Mouse (Mus musculus) bone marrow, adult 2 months (tissue): ENCODE results near the gene Col1a2. TPM values are rescaled to one million over a fixed set of nuclear protein-coding genes. Genes with fewer than 3 reads are reported as not detected.

Experiments used
- H3K27ac ChIP-seq: fragments of 200-500 bp; 2 replicates; pipeline ENCODE4 v1.5.1; 2012; ENCODE audit warnings: low read depth, mild to moderate bottlenecking, control low read depth, inconsistent platforms, low read length; ENCODE audit not compliant: control insufficient read depth, poor library complexity, insufficient read depth
- H3K4me1 ChIP-seq: fragments of 200-500 bp; 2 replicates; pipeline ENCODE4 v1.6.1; 2011; ENCODE audit warnings: low read length; ENCODE audit not compliant: control insufficient read depth, insufficient read depth
- H3K4me3 ChIP-seq: fragments of 200-500 bp; replicated peaks from 2 replicates; pipeline ENCODE3; 2011; ENCODE audit warnings: mild to moderate bottlenecking, low read depth, low read length, control low read depth; ENCODE audit not compliant: control insufficient read depth
- CTCF ChIP-seq: fragments of 200-500 bp; IDR thresholded peaks from 2 replicates; pipeline ENCODE4 v1.5.1; 2011; ENCODE audit warnings: low read length, control low read depth; ENCODE audit not compliant: control insufficient read depth, insufficient read depth
- POLR2A ChIP-seq: fragments of 200-500 bp; IDR thresholded peaks from 2 replicates; pipeline ENCODE4 v1.6.1; 2011; ENCODE audit warnings: low read depth, mild to moderate bottlenecking, control low read depth, low read length, borderline replicate concordance; ENCODE audit not compliant: control insufficient read depth
- WGBS: fragments of 180-500 bp; shearing (Covaris S2); methylation state at CpG from one replicate; pipeline ENCODE4 v1.1.7; 2018; 5-methylcytosine and 5-hydroxymethylcytosine counted together
- polyA plus RNA-seq: library from polyadenylated mRNA; stranded (reverse); fragments of >200 nt; gene quantifications from 2 replicates; pipeline ENCODE4 v1.2.4, GENCODE M21; 2011; ENCODE audit warnings: low replicate concordance; ENCODE audit not compliant: missing spikeins, insufficient read depth, insufficient read length

Col1a2 gene
- polyA plus RNA-seq, 1 experiment: 35.5 TPM

DNA sequence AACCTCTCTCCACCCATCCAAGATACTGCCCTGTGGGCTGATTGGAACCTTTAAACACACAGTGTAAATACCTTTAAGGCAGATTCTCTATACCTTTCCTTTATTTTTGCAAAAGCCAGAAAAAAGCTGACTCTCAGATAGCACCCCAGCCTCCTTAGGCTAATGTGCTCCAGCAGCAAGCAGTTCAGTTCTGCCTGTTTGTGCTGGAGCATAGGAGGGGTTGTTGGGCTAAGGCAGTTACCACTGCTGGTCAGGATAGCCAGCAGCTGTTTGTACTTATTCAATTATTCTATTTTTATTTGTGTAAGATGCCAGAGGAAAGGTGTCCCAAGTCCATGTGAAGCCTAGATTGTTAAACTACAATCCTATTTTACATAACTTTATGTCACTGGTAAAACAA, 57.0 kb downstream of the Col1a2 start:
- TF ChIP-seq CTCF: no peak
- no peak for TF ChIP-seq POLR2A
- H3K4me1 ChIP-seq: no peaks in the 10 kb centered on the region
- no peak overlapping the region for H3K27ac ChIP-seq
- H3K4me3 ChIP-seq: no peak overlapping the region

DNA sequence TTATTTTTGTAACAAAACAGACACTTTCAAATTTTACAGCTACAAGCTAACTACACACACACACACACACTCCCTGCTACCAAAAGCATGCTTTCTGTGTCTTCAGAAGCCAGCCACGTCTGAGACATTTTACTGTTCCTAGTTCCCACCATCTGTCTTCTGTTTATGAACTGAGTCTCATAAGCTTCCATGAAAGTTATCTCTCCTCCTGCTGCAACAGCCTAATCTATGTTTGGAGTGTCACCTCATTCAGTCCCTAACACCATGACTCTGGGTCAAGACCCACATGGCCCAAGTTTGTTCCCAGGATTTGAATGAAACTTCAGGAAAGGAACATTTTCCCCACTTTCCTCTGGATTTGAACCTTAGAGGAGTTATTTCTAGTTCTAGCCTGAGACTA, 57.8 kb downstream of the Col1a2 start:
- H3K4me3 ChIP-seq: no peak overlapping the region
- TF ChIP-seq POLR2A (no peak), CTCF (no peak)
- H3K4me1 ChIP-seq: no peaks in the 10 kb centered on the region
- WGBS: 54% methylated on average over 1 of the region's 1 CpGs
- no peak overlapping the region for H3K27ac ChIP-seq

DNA sequence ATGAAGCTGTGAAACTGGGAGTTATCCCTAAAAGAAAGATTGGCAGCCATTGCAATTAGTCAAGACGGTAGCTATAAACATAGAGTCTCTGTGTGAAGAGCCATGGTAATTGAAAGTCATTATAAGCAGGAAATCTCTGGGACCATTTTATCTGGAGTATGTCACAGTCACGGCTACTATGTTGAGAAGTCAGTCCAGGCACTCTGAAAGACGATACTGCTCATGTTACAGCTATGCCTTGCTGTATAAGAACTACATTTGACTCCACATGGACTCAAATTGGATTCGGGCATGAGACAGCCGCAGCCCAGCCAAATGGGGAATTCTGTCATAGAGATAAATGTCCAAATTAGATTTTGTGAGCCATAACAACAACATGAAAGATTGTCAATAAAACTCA, 58.9 kb downstream of the Col1a2 start:
- H3K4me1 ChIP-seq: no peaks in the 10 kb centered on the region
- no peak for TF ChIP-seq CTCF
- TF ChIP-seq POLR2A: no peak
- WGBS: 79% methylated on average over 5 of the region's 5 CpGs
- H3K4me3 ChIP-seq: no peak overlapping the region
- no peak overlapping the region for H3K27ac ChIP-seq

DNA sequence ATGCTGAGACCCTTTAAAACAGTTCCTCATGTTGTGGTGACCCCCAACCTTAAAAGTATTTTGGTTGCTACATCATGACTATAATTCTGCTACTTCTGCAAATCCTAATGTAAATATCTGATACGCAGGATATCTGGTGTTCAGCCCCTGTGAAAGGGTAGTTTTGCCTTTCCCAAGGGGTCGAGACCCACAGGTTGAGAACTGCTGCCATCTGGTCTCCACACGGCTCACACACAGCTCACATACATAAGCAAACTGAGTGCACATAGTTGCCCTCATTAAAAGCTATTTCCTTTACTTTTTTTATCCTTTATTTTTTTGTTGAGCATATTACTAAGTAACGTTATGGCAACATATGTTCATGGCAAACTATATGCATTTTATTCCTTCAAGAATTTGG, 65.8 kb downstream of the Col1a2 start:
- Histone ChIP-seq H3K4me1 (no peaks in the 10 kb centered on the region), H3K4me3 (no peak overlapping the region), H3K27ac (no peak overlapping the region)
- WGBS: 77% methylated on average over 4 of the region's 4 CpGs
- no peak for TF ChIP-seq CTCF
- no peak for TF ChIP-seq POLR2A

DNA sequence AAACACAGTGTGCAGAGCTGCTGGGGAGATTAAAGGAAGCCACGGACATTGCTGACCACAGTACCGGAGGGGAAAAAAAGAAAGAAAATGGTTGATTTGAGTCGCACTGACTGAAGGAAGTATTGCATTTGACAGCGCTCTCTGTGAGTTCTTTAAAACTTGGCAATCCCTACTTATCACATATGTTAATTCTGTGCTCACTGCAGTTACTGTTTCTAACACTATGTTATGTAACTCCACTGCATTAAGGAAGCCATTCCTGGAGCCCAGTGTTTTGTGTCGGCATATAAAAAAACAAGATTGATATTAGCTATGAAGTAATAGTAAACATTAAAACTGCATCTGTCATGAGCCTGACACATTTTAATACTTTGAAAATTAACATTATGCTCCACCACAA, 73.1 kb downstream of the Col1a2 start:
- Histone ChIP-seq H3K27ac (no peak overlapping the region), H3K4me3 (no peak overlapping the region), H3K4me1 (no peaks in the 10 kb centered on the region; the same call in 1 of the 2 replicates)
- TF ChIP-seq CTCF: no peak
- TF ChIP-seq POLR2A: no peak
- 41% methylated on average over 5 of the region's 5 CpGs for WGBS

DNA sequence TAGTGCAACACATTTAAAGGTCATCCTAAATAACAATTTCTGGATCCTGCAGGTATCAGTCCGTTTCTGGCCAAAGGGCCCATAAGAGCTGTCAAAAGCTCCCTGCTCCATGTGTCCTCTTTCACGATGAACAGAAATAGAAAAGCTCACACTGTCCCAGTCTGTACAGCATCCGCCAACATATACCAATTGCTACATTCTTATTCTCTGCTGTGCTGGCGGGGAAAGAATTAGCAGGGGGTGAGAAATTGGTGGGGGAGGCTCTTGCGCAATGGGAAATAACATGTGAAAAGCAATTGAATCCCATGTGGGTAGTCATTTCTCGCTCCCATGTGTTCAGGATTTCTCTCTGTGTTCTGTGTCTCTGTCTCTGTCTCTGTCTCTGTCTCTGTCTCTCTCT, 73.7 kb downstream of the Col1a2 start:
- no peak overlapping the region for H3K4me3 ChIP-seq
- H3K27ac ChIP-seq: no peak overlapping the region
- TF ChIP-seq POLR2A (no peak), CTCF (no peak)
- WGBS: 62% methylated on average over 6 of the region's 6 CpGs
- H3K4me1 ChIP-seq: no peaks in the 10 kb centered on the region; the same call in 1 of the 2 replicates

DNA sequence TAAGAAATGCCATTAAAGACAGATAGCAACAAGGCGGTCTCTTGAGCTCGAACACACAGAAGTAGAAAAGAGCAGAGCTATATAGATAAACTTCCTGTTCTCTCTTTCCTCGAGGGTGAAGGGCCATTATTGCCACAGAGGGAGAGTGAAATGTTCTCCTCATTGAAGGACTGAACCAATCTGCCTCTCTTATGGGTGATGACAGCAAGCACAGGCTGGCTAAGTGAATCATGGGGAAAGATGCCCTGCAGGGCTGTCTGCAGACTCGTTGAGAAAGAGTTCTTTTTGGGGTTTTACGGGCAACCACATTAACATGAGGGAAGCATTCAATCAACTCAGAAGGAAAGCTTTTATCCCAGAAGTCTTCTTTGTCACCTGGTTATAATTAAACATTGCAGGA, 75.0 kb downstream of the Col1a2 start:
- H3K27ac ChIP-seq: no peak overlapping the region
- H3K4me3 ChIP-seq: no peak overlapping the region
- TF ChIP-seq CTCF: no peak
- no peak for TF ChIP-seq POLR2A
- no peaks in the 10 kb centered on the region; the same call in 1 of the 2 replicates for H3K4me1 ChIP-seq
- WGBS: 36% methylated on average over 5 of the region's 5 CpGs

DNA sequence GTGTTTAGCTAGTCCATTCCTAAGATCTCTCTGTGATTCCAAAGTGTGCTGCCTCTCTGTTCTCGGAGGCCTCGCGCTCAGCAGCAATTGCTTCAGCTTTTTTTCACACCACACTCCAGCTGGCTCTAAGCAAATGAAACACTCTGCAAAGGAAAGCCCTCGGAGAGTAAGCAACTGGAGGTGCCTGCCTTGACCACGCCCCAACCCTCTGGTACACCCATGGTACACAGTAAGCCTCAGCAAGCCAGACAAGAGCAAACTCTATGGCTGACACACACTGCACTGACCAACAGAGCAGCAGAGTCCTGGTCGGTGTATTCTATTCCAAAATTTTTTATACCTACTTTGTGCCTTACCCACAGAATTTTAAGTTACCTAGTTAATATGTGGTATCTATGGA, 78.9 kb downstream of the Col1a2 start:
- H3K4me3 ChIP-seq: no peak overlapping the region
- no peaks in the 10 kb centered on the region; the same call in 1 of the 2 replicates for H3K4me1 ChIP-seq
- TF ChIP-seq POLR2A (no peak), CTCF (no peak)
- 77% methylated on average over 6 of the region's 6 CpGs for WGBS
- H3K27ac ChIP-seq: no peak overlapping the region

DNA sequence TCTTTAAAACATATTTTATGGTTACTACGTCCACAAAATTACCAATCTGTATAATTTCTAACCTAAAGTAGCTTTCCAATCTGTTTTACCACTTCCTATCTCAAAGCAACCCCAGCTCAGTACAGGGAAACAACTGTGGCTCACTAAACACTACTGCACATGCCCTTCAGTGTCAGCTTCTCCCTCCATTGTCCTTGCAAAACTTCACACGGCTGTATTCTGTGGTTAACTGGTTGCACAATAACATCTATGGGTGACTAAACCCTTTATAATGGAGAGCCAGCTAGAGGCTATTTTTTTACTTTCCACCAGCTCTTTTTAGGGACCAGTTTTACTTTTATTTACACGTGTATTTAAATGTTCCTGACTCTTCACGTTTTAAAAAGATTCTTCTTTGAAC, 83.3 kb downstream of the Col1a2 start:
- Histone ChIP-seq H3K27ac (no peak overlapping the region), H3K4me1 (no peaks in the 10 kb centered on the region; the same call in 1 of the 2 replicates), H3K4me3 (no peak overlapping the region)
- 23% methylated on average over 4 of the region's 4 CpGs for WGBS
- TF ChIP-seq POLR2A (no peak), CTCF (no peak)

DNA sequence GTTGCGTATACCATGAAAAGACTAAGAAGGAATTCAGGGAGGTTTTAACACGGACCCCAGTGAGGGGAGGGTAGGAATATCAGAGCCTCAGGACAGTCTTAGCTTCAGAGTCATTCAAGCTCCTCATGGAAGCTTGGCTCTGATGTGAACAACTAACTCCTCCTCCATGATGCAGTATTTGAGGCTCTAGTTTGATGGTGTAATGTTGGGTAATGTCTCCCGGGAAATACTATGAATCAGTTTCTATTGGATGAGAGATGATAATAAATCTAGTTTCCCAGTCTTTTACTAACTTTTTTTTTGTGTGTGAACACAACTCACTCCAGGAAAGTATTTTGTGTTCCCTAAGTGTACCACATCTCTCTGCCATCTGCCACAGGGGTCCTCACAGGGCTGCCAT, 84.1 kb downstream of the Col1a2 start:
- H3K4me3 ChIP-seq: no peak overlapping the region
- 74% methylated on average over 3 of the region's 3 CpGs for WGBS
- no peak overlapping the region for H3K27ac ChIP-seq
- TF ChIP-seq POLR2A (no peak), CTCF (no peak)
- H3K4me1 ChIP-seq: no peaks in the 10 kb centered on the region; the same call in 1 of the 2 replicates
